Mouse (Mus musculus) stomach, embryonic 16.5 days (tissue): Measurements from ENCODE around the gene Swsap1. TPM values are rescaled to one million over a fixed set of nuclear protein-coding genes. Genes with fewer than 3 reads are reported as not detected.

ENCODE experiments used
- polyA plus RNA-seq: library from polyadenylated mRNA; unstranded; fragments of >200 nt; fragmentation: Nextera tagmentation; extraction: Ambion mirVana; gene quantifications from 2 replicates; pipeline ENCODE4 v1.2.1, GENCODE M21; 2015

Swsap1 gene
- polyA plus RNA-seq, 1 experiment from 2014 or later, result 6.0 TPM

Other genes with a start within 250 kb of the Swsap1 start
- 62.2 and 69.3 TPM in 2 replicates for gene Ldlr, start 232.3 kb upstream of the Swsap1 start, polyA plus RNA-seq
- gene Spc24, start 195.5 kb upstream of the Swsap1 start, polyA plus RNA-seq, result 83.7 and 87.5 TPM in 2 replicates
- gene Kank2, start 157.0 kb upstream of the Swsap1 start, polyA plus RNA-seq, result 11.2 and 11.6 TPM in 2 replicates
- 6.4 TPM in 2 replicates for gene Angptl8, start 120.2 kb upstream of the Swsap1 start, polyA plus RNA-seq
- 39.4 and 41.6 TPM in 2 replicates for gene Dock6, start 103.1 kb upstream of the Swsap1 start, polyA plus RNA-seq
- gene Rab3d, start 37.6 kb upstream of the Swsap1 start, polyA plus RNA-seq, result 106 and 130 TPM in 2 replicates
- 3.4 and 4.6 TPM in 2 replicates for gene Ccdc159, start 28.3 kb upstream of the Swsap1 start, polyA plus RNA-seq
- gene Tmem205, start 28.2 kb upstream of the Swsap1 start, polyA plus RNA-seq, result 74.5 and 81.2 TPM in 2 replicates
- gene Plppr2, start 18.7 kb upstream of the Swsap1 start, polyA plus RNA-seq, result 6.9 and 7.1 TPM in 2 replicates
- 10.4 and 11.8 TPM in 2 replicates for gene Epor, start 7.8 kb downstream of the Swsap1 start, polyA plus RNA-seq
- gene Rgl3, start 33.7 kb downstream of the Swsap1 start, polyA plus RNA-seq, result 6.1 and 6.2 TPM in 2 replicates
- gene Ccdc151, start 46.9 kb downstream of the Swsap1 start, polyA plus RNA-seq, result 0.53 and 0.59 TPM in 2 replicates
- gene Prkcsh, start 47.1 kb downstream of the Swsap1 start, polyA plus RNA-seq, result 102 TPM in 2 replicates
- 1.9 and 2.1 TPM in 2 replicates for gene Elavl3, start 96.3 kb downstream of the Swsap1 start, polyA plus RNA-seq
- gene Gm49318, start 115.5 kb downstream of the Swsap1 start, polyA plus RNA-seq, result not detected in 2 replicates
- gene Zfp653, start 115.6 kb downstream of the Swsap1 start, polyA plus RNA-seq, result 11.2 and 11.7 TPM in 2 replicates
- 43.5 and 43.9 TPM in 2 replicates for gene Ecsit, start 129.7 kb downstream of the Swsap1 start, polyA plus RNA-seq
- 505 and 582 TPM in 2 replicates for gene Cnn1, start 143.5 kb downstream of the Swsap1 start, polyA plus RNA-seq
- 152 and 158 TPM in 2 replicates for gene Elof1, start 161.4 kb downstream of the Swsap1 start, polyA plus RNA-seq
- 42.2 and 45.3 TPM in 2 replicates for gene Acp5, start 180.0 kb downstream of the Swsap1 start, polyA plus RNA-seq
- 90.4 and 93.4 TPM in 2 replicates for gene Pigyl, start 201.1 kb downstream of the Swsap1 start, polyA plus RNA-seq
- 1.0 and 1.9 TPM in 2 replicates for gene Zfp872, start 232.3 kb downstream of the Swsap1 start, polyA plus RNA-seq